Mouse (Mus musculus) fat pad, adult 2 months (tissue): ENCODE results near the gene Bcat1.

ENCODE experiments used
- DNase-seq: peaks from one replicate; pipeline ENCODE4 v3.0.0-alpha.2; 2011; ENCODE audit warnings: low read depth, low spot score; ENCODE audit errors: extremely low read depth

Gene Bcat1

GRCm38 (mm10) chr6:145061361-145061760 lies 14.6 kb downstream of the Bcat1 start:
- DNase-seq, result no peak

- no peak for DNase-seq
Observed at GRCm38 (mm10) chr6:145056102-145056501, 19.9 kb downstream of the Bcat1 start.

GRCm38 (mm10) chr6:145055277-145055858 lies 20.6 kb downstream of the Bcat1 start:
- DNase-seq, result no peak

- DNase-seq, result no peak
Observed at GRCm38 (mm10) chr6:145052669-145053068, 23.3 kb downstream of the Bcat1 start.

GRCm38 (mm10) chr6:145050899-145051298 lies 25.1 kb downstream of the Bcat1 start:
- no peak for DNase-seq

- no peak for DNase-seq
Observed at GRCm38 (mm10) chr6:145048131-145048997, 27.6 kb downstream of the Bcat1 start.

- no peak for DNase-seq
Observed at GRCm38 (mm10) chr6:145047445-145047857, 28.5 kb downstream of the Bcat1 start.

- DNase-seq, result no peak
Observed at GRCm38 (mm10) chr6:145046266-145046890, 29.6 kb downstream of the Bcat1 start.

GRCm38 (mm10) chr6:145044916-145045574 lies 30.9 kb downstream of the Bcat1 start:
- DNase-seq, result no peak

- no peak for DNase-seq
Observed at GRCm38 (mm10) chr6:145040732-145041131, 35.3 kb downstream of the Bcat1 start.

GRCm38 (mm10) chr6:145037626-145038025 lies 38.4 kb downstream of the Bcat1 start:
- no peak for DNase-seq

GRCm38 (mm10) chr6:145035412-145035811 lies 40.6 kb downstream of the Bcat1 start:
- no peak for DNase-seq

GRCm38 (mm10) chr6:145030587-145030986 lies 45.4 kb downstream of the Bcat1 start:
- DNase-seq, result no peak

- no peak for DNase-seq
Observed at GRCm38 (mm10) chr6:145023990-145024389, 52.0 kb downstream of the Bcat1 start.

- DNase-seq, result no peak
Observed at GRCm38 (mm10) chr6:145022966-145023725, 52.8 kb downstream of the Bcat1 start.

GRCm38 (mm10) chr6:145022349-145022748 lies 53.6 kb downstream of the Bcat1 start:
- no peak for DNase-seq

- DNase-seq, result no peak
Observed at GRCm38 (mm10) chr6:145020553-145020952, 55.4 kb downstream of the Bcat1 start.

GRCm38 (mm10) chr6:145018295-145018694 lies 57.7 kb downstream of the Bcat1 start:
- DNase-seq, result no peak

GRCm38 (mm10) chr6:145017508-145017907 lies 58.5 kb downstream of the Bcat1 start:
- no peak for DNase-seq

- no peak for DNase-seq
Observed at GRCm38 (mm10) chr6:145016639-145017038, 59.3 kb downstream of the Bcat1 start.

- no peak for DNase-seq
Observed at GRCm38 (mm10) chr6:145014944-145015343, 61.0 kb downstream of the Bcat1 start.
